Mouse (Mus musculus) adrenal gland, adult 8-10 months (tissue): Measurements from ENCODE around the gene Syk. TPM values are rescaled to one million over a fixed set of nuclear protein-coding genes. Genes with fewer than 3 reads are reported as not detected.

Experiments used
- total RNA-seq, 4 experiments: library from RNA; stranded (reverse); gene quantifications; 2 replicates each; pipeline ENCODE4 v1.2.4; 2022

Gene Syk
- total RNA-seq, 4 experiments from 2014 or later: 3.4 to 9.2 (median 7.4) TPM

Other genes with a start within 250 kb of the Syk start
- 1 to 10 TPM; 4.0 to 5.9 (median 4.8) TPM for gene Diras2, start 51.9 kb upstream of the Syk start, total RNA-seq